Mouse (Mus musculus): ENCODE data around the gene Wrap73. TPM values are rescaled to one million over a fixed set of nuclear protein-coding genes. Genes with fewer than 3 reads are reported as not detected.

The Wrap73 gene
- polyA plus RNA-seq, 1 experiment from 2014 or later: 52.6 TPM

GRCm38 (mm10) chr4:154119208-154119607 is 23.0 kb upstream of the Wrap73 start:
- DNase-seq (ENCODE audit: low spot score): no peak
- Histone ChIP-seq H3K27me3 (ENCODE audit: insufficient read depth, poor library complexity, severe bottlenecking) (peaks cover 14% of the 10 kb centered on the region), H3K9me3 (no peaks in the 10 kb centered on the region), H3K27ac (no peak overlapping the region), H3K36me3 (no peaks in the 10 kb centered on the region), H3K4me3 (no peak overlapping the region), H3K4me1 (replicated peaks) (peaks cover 13% of the 10 kb centered on the region)
- 86% methylated on average over 9 of the region's 9 CpGs for WGBS

DNA sequence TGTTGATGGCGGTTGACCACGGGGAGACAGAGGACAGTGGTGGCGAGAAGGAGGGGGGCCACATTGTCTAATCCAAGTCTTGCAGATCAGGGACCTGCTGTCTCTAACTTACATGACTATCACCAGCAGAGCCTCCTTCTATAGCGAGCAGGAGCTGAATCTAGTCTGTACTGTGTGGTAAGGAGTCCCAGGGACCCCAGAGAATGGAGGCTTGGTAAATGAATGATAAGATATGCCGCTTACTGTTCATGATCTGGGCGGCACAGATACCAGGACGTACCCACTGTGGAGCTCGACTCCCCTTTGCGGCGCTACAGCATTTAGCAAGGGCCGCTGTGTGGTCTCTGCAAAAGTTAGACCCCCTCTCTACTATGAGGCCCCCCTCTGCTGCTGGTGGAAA is 20.4 kb upstream of the Wrap73 start:
- no peak for DNase-seq (ENCODE audit: low spot score)

GRCm38 (mm10) chr4:154122374-154122773 is 19.8 kb upstream of the Wrap73 start:
- 81% methylated on average over 7 of the region's 7 CpGs for WGBS
- Histone ChIP-seq H3K9me3 (no peaks in the 10 kb centered on the region), H3K4me3 (no peak overlapping the region), H3K36me3 (no peaks in the 10 kb centered on the region), H3K27ac (no peak overlapping the region), H3K4me1 (replicated peaks) (peaks cover 9% of the 10 kb centered on the region), H3K27me3 (ENCODE audit: insufficient read depth, poor library complexity, severe bottlenecking) (peaks cover 28% of the 10 kb centered on the region)
- no peak for DNase-seq (ENCODE audit: low spot score)

More for the DNA sequence above, 20.4 kb upstream of the Wrap73 start:
- Histone ChIP-seq H3K4me1 (replicated peaks) (peaks cover 9% of the 10 kb centered on the region), H3K27ac (no peak overlapping the region), H3K4me3 (no peak overlapping the region), H3K27me3 (ENCODE audit: insufficient read depth, poor library complexity, severe bottlenecking) (peaks cover 22% of the 10 kb centered on the region), H3K36me3 (no peaks in the 10 kb centered on the region), H3K9me3 (no peaks in the 10 kb centered on the region)
- WGBS: 80% methylated on average over 11 of the region's 11 CpGs

- no peaks in the 10 kb centered on the region for H3K36me3 ChIP-seq
- no peak overlapping the region for H3K27ac ChIP-seq
- peaks cover 5% of the 10 kb centered on the region for H3K4me1 ChIP-seq (replicated peaks)
- no peak for DNase-seq (ENCODE audit: low spot score)
- H3K4me3 ChIP-seq: no peak overlapping the region
- H3K27me3 ChIP-seq (ENCODE audit: insufficient read depth, poor library complexity, severe bottlenecking): peaks cover 31% of the 10 kb centered on the region
- WGBS: 80% methylated on average over 6 of the region's 6 CpGs
- H3K9me3 ChIP-seq: no peaks in the 10 kb centered on the region
Measured at GRCm38 (mm10) chr4:154123553-154123952, 18.6 kb upstream of the Wrap73 start.

- no peaks in the 10 kb centered on the region for H3K36me3 ChIP-seq
- no peak overlapping the region for H3K27ac ChIP-seq
- WGBS: 77% methylated on average over 5 of the region's 5 CpGs
- H3K27me3 ChIP-seq (ENCODE audit: insufficient read depth, poor library complexity, severe bottlenecking): peaks cover 39% of the 10 kb centered on the region
- no peak for DNase-seq (ENCODE audit: low spot score)
- H3K4me1 ChIP-seq (replicated peaks): no peaks in the 10 kb centered on the region
- H3K9me3 ChIP-seq: no peaks in the 10 kb centered on the region
- H3K4me3 ChIP-seq: no peak overlapping the region
Measured at GRCm38 (mm10) chr4:154125202-154125601, 17.0 kb upstream of the Wrap73 start.

GRCm38 (mm10) chr4:154127273-154127672 is 14.9 kb upstream of the Wrap73 start:
- no peaks in the 10 kb centered on the region for H3K4me1 ChIP-seq (replicated peaks)
- DNase-seq (ENCODE audit: low spot score): no peak
- no peak overlapping the region for H3K4me3 ChIP-seq
- WGBS: 78% methylated on average over 3 of the region's 3 CpGs
- H3K9me3 ChIP-seq: no peaks in the 10 kb centered on the region
- H3K27me3 ChIP-seq (ENCODE audit: insufficient read depth, poor library complexity, severe bottlenecking): peaks cover 41% of the 10 kb centered on the region
- no peaks in the 10 kb centered on the region for H3K36me3 ChIP-seq
- no peak overlapping the region for H3K27ac ChIP-seq

DNA sequence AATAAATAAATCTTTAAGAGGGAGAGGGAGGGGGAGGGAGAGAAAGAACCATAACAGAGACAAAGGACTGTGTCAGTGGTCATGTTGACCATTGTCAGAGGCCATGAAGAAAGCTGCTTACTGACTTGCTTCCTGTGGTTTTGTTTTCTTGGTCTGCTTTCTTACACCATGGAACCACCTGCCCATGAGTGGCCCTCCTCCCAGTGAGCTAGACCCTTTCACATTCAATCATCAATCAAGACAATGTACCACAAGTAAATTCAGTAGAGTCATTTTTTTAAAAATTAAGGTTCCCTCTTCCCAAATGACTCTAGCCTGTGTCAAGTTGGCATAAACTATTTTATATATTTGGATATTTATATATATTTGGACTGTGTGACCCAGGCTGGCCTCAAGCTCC is 12.2 kb upstream of the Wrap73 start:
- no peak overlapping the region for H3K4me3 ChIP-seq
- H3K4me1 ChIP-seq (replicated peaks): no peaks in the 10 kb centered on the region
- H3K27me3 ChIP-seq (ENCODE audit: insufficient read depth, poor library complexity, severe bottlenecking): peaks cover 43% of the 10 kb centered on the region
- H3K9me3 ChIP-seq: no peaks in the 10 kb centered on the region
- H3K36me3 ChIP-seq: no peaks in the 10 kb centered on the region
- no peak for DNase-seq (ENCODE audit: low spot score)
- H3K27ac ChIP-seq: no peak overlapping the region

GRCm38 (mm10) chr4:154131894-154132293 is 10.3 kb upstream of the Wrap73 start:
- no peaks in the 10 kb centered on the region for H3K36me3 ChIP-seq
- DNase-seq (ENCODE audit: low spot score): no peak
- 88% methylated on average over 4 of the region's 4 CpGs for WGBS
- no peaks in the 10 kb centered on the region for H3K4me1 ChIP-seq (replicated peaks)
- no peak overlapping the region for H3K27ac ChIP-seq
- H3K27me3 ChIP-seq (ENCODE audit: insufficient read depth, poor library complexity, severe bottlenecking): peaks cover 57% of the 10 kb centered on the region
- H3K9me3 ChIP-seq: no peaks in the 10 kb centered on the region
- no peak overlapping the region for H3K4me3 ChIP-seq

GRCm38 (mm10) chr4:154134803-154135202 is 7.4 kb upstream of the Wrap73 start:
- Histone ChIP-seq H3K9me3 (no peaks in the 10 kb centered on the region), H3K27me3 (ENCODE audit: insufficient read depth, poor library complexity, severe bottlenecking) (peaks cover 70% of the 10 kb centered on the region), H3K4me3 (no peak overlapping the region), H3K27ac (no peak overlapping the region), H3K4me1 (replicated peaks) (peaks cover 9% of the 10 kb centered on the region), H3K36me3 (no peaks in the 10 kb centered on the region)
- DNase-seq (ENCODE audit: low spot score): no peak
- 71% methylated on average over 4 of the region's 4 CpGs for WGBS

GRCm38 (mm10) chr4:154137139-154137538 is 5.0 kb upstream of the Wrap73 start:
- Histone ChIP-seq H3K4me3 (no peak overlapping the region), H3K36me3 (no peaks in the 10 kb centered on the region), H3K27ac (no peak overlapping the region), H3K9me3 (no peaks in the 10 kb centered on the region), H3K27me3 (ENCODE audit: insufficient read depth, poor library complexity, severe bottlenecking) (peaks cover 89% of the 10 kb centered on the region), H3K4me1 (replicated peaks) (peaks cover 29% of the 10 kb centered on the region)
- WGBS: 66% methylated on average over 5 of the region's 5 CpGs
- DNase-seq (ENCODE audit: low spot score): no peak

DNA sequence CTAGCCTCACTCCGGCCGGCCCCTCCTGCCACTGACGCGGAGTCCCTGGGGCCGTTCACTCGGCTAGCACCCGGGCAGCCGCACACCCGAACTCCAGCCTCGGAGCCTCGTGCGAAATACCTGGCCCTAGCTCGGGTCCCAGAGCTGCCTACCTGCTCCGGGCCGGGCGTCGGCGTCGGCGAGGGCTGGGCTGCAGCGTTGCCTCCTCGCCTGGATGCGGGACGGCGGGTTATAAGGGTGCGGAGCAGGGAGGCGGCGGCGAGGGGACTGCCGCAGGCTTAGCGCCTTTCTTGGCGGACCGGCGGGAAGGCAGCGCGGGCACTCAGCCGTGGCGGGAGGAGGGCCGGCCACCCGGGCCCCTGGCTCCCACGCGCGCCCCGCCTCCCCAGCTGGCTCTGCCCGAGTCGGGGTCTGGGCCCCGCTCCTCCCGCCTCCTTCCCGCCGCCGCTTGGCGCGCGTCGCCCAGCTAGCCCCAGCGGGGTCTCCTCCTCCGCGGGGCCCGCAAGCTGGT is 2.4 kb upstream of the Wrap73 start:
- Histone ChIP-seq H3K27ac (peak overlapping the region; percentile 79), H3K4me3 (peak overlapping the region; percentile 83), H3K4me1 (replicated peaks) (peaks cover 41% of the 10 kb centered on the region), H3K36me3 (no peaks in the 10 kb centered on the region), H3K27me3 (ENCODE audit: insufficient read depth, poor library complexity, severe bottlenecking) (peaks cover 85% of the 10 kb centered on the region), H3K9me3 (no peaks in the 10 kb centered on the region)
- peak; percentile 57 for DNase-seq (ENCODE audit: low spot score)
- under 1% methylated on average over 56 of the region's 59 CpGs for WGBS

DNA sequence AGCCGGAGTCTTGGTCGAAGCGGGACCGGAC is 2.2 kb upstream of the Wrap73 start, which contains the start of gene Trp73:
Gene Trp73 (minus strand): TSS at position 27 of the 31 bp plus-strand sequence.
- WGBS: 0% methylated on average over 2 of the region's 4 CpGs
- peak within 1 kb of the TSS; percentile 79 for H3K27ac ChIP-seq

DNA sequence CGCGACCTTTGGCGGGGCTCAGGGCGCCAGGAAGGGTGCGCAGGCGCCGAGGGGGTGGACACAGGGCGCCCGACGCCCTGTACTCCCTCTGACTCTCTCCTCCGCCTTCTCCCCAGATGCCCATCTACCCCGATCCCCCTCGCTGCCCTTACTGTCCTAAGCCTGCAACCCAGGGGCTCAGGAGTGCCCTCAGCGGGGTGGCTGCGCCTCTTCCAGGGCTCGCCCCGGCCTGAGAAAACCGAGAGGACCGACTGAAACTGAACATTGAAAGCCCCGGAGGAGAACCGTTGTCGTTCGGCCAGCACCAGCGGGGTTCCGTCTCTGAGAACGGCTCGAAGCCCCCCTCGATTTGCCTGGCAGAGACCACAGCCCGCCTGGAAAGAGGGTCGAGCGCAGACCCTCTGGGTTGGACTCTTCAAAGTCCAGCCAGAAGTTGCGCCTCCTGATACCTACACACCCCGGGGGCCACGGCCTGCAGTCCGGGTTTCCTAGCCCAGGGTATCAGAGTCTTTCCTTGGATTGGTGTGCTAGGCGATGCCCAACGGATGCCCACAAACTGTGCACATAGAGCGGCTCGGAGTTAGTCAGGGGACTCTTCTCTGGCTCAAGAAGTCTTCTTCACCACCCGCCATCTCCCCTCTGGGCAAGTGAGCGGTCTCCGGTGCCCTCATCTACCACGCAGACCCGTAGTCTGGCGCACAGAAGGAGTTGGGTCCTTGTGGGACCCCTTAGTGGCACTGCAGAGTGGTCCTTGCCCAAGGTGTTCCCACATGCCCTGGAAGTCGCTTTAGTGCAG is 1.8 kb upstream of the Wrap73 start:
- Histone ChIP-seq H3K36me3 (0 out of 2 replicates have a peak, but pooled peaks cover 3% of the 10 kb centered on the region), H3K4me1 (replicated peaks) (peaks cover 41% of the 10 kb centered on the region), H3K27ac (peak overlapping the region; percentile 79), H3K27me3 (ENCODE audit: insufficient read depth, poor library complexity, severe bottlenecking) (peaks cover 79% of the 10 kb centered on the region), H3K4me3 (peak overlapping the region; percentile 83), H3K9me3 (no peaks in the 10 kb centered on the region)
- peak; percentile 59 for DNase-seq (ENCODE audit: low spot score)
- WGBS: 1% methylated on average over 46 of the region's 46 CpGs

More for the DNA sequence above, 2.2 kb upstream of the Wrap73 start, which contains the start of gene Trp73:
- Histone ChIP-seq H3K9me3 (no peaks in the 10 kb centered on the region), H3K27me3 (ENCODE audit: insufficient read depth, poor library complexity, severe bottlenecking) (peaks cover 83% of the 10 kb centered on the region), H3K36me3 (no peaks in the 10 kb centered on the region), H3K4me3 (peak within 1 kb of the TSS; percentile 83), H3K4me1 (replicated peaks) (peaks cover 41% of the 10 kb centered on the region)
- no peak for DNase-seq (ENCODE audit: low spot score)
